Mouse (Mus musculus): ENCODE results near the gene Cfl1. TPM values are rescaled to one million over a fixed set of nuclear protein-coding genes. Genes with fewer than 3 reads are reported as not detected.
A peak's percentile ranks its signal among the peaks of the same experiment; 100 is the strongest.

Cfl1 gene
- polyA plus RNA-seq, 1 experiment from 2014 or later, result 3,575 TPM

DNA sequence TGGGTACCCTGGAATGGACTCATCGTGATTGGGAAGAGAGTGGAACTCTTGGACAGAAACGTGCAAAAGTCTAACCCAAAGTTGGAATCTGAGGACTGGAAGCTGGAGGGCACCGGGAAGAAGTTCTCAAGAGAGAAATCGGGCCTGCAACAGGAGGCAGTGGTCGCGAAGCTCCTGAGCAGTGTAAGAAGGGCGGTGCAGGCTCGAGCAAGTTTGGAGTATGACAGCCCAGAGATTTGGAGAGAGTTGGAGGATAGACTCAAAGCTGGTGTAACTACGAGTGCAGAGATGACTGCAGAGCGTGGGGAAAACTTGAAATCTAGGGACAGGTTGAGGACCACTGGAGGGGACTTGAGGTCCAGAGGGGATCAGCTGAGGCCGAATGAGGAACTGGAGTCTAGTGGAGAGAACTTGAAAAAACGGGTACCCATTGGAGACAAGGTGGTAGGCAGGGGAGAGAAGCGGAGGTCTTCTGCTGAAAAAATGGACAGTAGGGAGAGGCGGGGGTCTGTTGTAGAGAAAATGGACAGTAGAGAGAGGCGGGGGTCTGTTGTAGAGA is 20.9 kb downstream of the Cfl1 start:
- 51% methylated on average over 15 of the region's 15 CpGs for WGBS
- Histone ChIP-seq H3K4me2 (ENCODE audit: low read length) (peak overlapping the region; percentile 91), H3K4me3 (ENCODE audit: low read depth, low read length) (peak overlapping the region; percentile 64), H3K9ac (ENCODE audit: low read depth, low read length) (peak overlapping the region; percentile 63), H3K27me3 (ENCODE audit: control insufficient read depth, insufficient read depth, low read depth, low read length) (no peaks in the 10 kb centered on the region), H3K36me3 (ENCODE audit: control insufficient read depth, insufficient read depth, low read length) (no peaks in the 10 kb centered on the region), H3K4me1 (ENCODE audit: control insufficient read depth, insufficient read depth, low read length) (peaks cover 19% of the 10 kb centered on the region), H3K27ac (ENCODE audit: low read length) (no peak overlapping the region; the same call in 1 of the 2 replicates), H3K9me3 (replicated peaks; ENCODE audit: control insufficient read depth, low read length, poor library complexity, severe bottlenecking) (no peaks in the 10 kb centered on the region)
- no peak for ATAC-seq

DNA sequence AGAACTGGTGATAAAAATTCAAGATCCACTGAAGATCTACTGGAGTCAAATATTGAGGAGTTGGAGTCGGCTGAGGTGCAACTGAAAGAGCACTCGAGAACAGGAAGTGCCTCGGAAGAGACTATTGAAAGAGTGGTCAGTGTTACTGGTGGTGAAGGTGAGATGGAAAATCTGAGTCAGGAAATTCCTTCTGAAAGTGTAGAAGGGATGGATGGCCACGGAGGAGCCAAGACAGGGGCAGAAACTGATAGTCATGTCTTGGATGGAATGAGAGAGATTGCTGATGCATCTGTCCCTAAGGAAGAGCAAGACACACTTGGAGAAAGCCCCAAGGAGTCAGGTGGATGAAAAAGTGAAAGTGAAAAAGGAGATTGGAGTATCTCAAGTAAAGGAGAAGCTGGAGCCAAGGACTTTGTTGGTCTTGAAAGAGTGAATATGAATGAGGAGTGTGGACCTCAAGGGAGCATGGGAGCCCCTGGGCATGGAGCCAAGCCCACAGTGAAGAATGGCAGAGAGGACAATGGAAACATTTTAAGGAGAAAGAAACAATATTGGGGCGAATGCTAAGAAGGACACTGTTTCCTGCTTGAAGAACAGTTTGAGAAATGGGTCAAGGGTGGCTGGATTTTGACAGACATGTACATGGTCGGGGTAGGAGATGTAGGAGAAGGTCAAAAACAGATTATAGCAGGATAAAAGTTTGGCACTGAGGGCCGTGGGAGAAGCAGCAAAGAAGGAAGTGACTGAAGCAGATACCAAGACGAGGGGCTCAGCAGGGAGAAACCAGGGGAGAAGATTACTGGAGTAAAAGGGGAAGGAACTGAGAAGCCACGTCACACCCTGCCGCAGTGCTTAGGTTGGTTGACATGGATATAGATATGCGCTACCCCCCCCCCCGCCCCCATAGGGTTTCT is 22.1 kb downstream of the Cfl1 start:
- Histone ChIP-seq H3K9ac (ENCODE audit: low read depth, low read length) (no peak overlapping the region), H3K4me1 (ENCODE audit: control insufficient read depth, insufficient read depth, low read length) (peaks cover 18% of the 10 kb centered on the region), H3K27me3 (ENCODE audit: control insufficient read depth, insufficient read depth, low read depth, low read length) (no peaks in the 10 kb centered on the region), H3K4me3 (ENCODE audit: low read depth, low read length) (no peak overlapping the region), H3K4me2 (ENCODE audit: low read length) (no peak overlapping the region), H3K36me3 (ENCODE audit: control insufficient read depth, insufficient read depth, low read length) (no peaks in the 10 kb centered on the region), H3K9me3 (replicated peaks; ENCODE audit: control insufficient read depth, low read length, poor library complexity, severe bottlenecking) (no peaks in the 10 kb centered on the region), H3K27ac (ENCODE audit: low read length) (no peak overlapping the region)
- no peak for ATAC-seq
- 82% methylated on average over 12 of the region's 12 CpGs for WGBS

DNA sequence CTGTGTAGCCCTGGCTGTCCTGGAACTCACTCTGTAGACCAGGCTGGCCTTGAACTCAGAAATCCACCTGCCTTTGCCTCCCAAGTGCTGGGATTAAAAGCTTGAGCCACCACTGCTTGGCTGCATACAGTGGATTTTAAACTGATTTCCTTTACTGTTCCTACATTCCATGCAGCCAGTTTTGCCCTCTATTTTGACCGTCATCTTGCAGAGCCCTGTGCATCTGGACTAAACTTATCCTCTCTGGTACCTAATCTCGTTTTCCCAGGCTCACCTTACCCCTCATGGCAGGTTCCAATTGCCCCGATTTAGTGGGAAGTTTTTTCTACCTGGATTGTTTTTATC is 22.7 kb downstream of the Cfl1 start:
- ATAC-seq, result no peak

DNA sequence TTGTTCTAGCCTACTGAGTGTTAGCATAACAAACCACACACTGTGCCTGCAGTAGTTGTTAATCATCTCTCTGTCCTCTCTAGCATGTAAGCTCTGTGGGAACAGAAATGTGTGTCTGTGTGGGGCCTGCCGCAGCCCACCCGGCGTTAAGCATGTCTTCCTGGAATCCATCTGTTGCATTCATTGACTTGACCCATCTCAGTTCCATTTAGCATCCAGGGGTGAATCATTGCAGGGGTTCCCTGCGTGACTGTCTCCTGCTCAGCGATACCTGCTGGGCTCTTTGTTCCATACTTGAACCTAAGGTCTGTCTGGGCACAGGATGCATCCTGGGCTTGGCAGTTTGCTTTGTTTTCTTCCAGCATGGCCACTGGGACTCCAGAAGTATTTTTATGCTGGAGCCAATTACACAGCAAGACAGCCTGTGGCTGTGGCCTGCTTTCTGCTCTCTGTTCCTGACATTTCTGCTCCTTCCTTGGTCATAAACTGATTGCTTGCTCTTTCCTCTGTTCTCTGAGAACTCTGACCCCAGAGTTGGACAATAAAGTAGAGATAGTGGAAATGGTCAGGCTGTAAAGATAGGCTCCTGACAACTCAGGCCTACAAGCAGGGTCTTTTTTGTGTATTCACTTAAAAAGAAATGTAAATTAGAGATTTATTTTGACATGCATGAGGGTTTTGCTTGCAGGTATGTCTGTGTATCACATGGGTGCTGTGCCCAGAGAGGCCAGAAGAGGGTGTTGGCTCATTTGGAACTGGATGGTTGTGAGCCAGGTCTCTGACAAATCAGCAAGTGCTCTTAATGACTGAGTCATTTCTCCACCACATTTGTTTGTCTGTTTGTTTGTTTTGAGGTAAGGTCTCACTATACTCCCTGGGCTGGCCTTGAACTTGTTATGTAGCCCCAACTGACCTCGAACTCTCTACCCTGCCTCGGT is 25.9 kb downstream of the Cfl1 start:
- no peaks in the 10 kb centered on the region for H3K36me3 ChIP-seq (ENCODE audit: control insufficient read depth, insufficient read depth, low read length)
- WGBS, result 79% methylated on average over 7 of the region's 7 CpGs
- no peak overlapping the region for H3K4me3 ChIP-seq (ENCODE audit: low read depth, low read length)
- H3K27ac ChIP-seq (ENCODE audit: low read length), result no peak overlapping the region
- H3K27me3 ChIP-seq (ENCODE audit: control insufficient read depth, insufficient read depth, low read depth, low read length), result no peaks in the 10 kb centered on the region
- peaks cover 5% of the 10 kb centered on the region for H3K4me1 ChIP-seq (ENCODE audit: control insufficient read depth, insufficient read depth, low read length)
- no peaks in the 10 kb centered on the region for H3K9me3 ChIP-seq (replicated peaks; ENCODE audit: control insufficient read depth, low read length, poor library complexity, severe bottlenecking)
- no peak overlapping the region for H3K9ac ChIP-seq (ENCODE audit: low read depth, low read length)
- ATAC-seq, result no peak
- H3K4me2 ChIP-seq (ENCODE audit: low read length), result no peak overlapping the region

More for the DNA sequence above, 22.7 kb downstream of the Cfl1 start:
- H3K4me3 ChIP-seq (ENCODE audit: low read depth, low read length), result no peak overlapping the region
- no peak overlapping the region for H3K4me2 ChIP-seq (ENCODE audit: low read length)
- H3K27me3 ChIP-seq (ENCODE audit: control insufficient read depth, insufficient read depth, low read depth, low read length), result no peaks in the 10 kb centered on the region
- no peaks in the 10 kb centered on the region for H3K36me3 ChIP-seq (ENCODE audit: control insufficient read depth, insufficient read depth, low read length)
- H3K9me3 ChIP-seq (replicated peaks; ENCODE audit: control insufficient read depth, low read length, poor library complexity, severe bottlenecking), result no peaks in the 10 kb centered on the region
- H3K4me1 ChIP-seq (ENCODE audit: control insufficient read depth, insufficient read depth, low read length), result peaks cover 18% of the 10 kb centered on the region
- H3K9ac ChIP-seq (ENCODE audit: low read depth, low read length), result no peak overlapping the region
- no peak overlapping the region for H3K27ac ChIP-seq (ENCODE audit: low read length)
- 81% methylated on average over 3 of the region's 3 CpGs for WGBS

DNA sequence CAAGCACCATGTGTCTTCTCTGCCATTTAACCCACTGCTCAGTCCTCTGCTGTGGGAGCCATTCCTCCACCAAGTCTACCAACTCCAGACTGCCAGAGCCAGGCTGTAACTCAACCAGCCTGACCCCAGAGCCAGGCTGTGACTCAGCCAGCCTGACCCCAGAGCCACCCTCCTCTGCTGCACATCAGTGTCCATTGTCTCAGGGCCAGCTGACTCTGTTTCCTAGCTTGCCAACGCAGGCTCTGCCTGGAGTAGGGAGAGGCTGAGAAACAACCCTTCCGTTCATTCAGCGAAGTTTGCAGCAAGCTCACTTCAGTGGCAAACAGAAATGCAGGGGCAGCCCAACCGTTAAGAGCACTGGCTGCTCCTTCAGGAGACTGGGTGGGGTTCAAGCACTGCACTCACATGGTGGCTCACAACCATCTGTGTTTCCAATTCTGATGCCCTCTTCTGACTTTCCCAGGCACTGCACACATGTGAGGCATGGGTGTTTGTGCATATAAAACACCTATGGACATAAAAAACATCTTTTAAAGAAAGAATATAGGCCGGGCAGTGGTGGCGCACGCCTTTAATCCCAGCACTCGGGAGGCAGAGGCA is 26.8 kb downstream of the Cfl1 start:
- H3K9me3 ChIP-seq (replicated peaks; ENCODE audit: control insufficient read depth, low read length, poor library complexity, severe bottlenecking), result no peaks in the 10 kb centered on the region
- WGBS, result 80% methylated on average over 8 of the region's 8 CpGs
- no peak overlapping the region for H3K9ac ChIP-seq (ENCODE audit: low read depth, low read length)
- ATAC-seq, result no peak
- no peaks in the 10 kb centered on the region for H3K4me1 ChIP-seq (ENCODE audit: control insufficient read depth, insufficient read depth, low read length)
- H3K4me2 ChIP-seq (ENCODE audit: low read length), result no peak overlapping the region
- no peaks in the 10 kb centered on the region for H3K27me3 ChIP-seq (ENCODE audit: control insufficient read depth, insufficient read depth, low read depth, low read length)
- no peak overlapping the region for H3K27ac ChIP-seq (ENCODE audit: low read length)
- no peak overlapping the region for H3K4me3 ChIP-seq (ENCODE audit: low read depth, low read length)
- H3K36me3 ChIP-seq (ENCODE audit: control insufficient read depth, insufficient read depth, low read length), result no peaks in the 10 kb centered on the region

DNA sequence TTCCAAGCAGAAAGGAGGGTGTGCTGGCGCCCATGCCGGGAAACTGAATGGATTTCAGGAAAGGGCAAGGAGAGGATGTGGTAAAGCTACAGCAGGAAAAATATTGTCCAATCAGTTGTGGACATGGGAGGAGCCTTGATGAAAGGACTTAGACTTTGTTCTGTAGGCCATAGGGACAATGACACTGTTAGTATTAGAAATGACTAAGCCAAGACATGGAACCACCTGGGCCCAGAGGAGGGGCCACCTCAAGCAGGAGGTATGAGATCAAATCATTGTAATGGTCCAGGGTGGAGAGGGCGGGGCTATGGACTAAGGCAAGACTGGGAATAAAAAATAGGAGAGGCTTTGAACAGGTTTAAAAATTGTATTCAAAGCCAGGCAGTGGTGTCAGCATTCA is 28.5 kb downstream of the Cfl1 start:
- Histone ChIP-seq H3K4me2 (ENCODE audit: low read length) (no peak overlapping the region), H3K9ac (ENCODE audit: low read depth, low read length) (no peak overlapping the region), H3K4me1 (ENCODE audit: control insufficient read depth, insufficient read depth, low read length) (no peaks in the 10 kb centered on the region), H3K27ac (ENCODE audit: low read length) (no peak overlapping the region), H3K4me3 (ENCODE audit: low read depth, low read length) (no peak overlapping the region), H3K27me3 (ENCODE audit: control insufficient read depth, insufficient read depth, low read depth, low read length) (no peaks in the 10 kb centered on the region), H3K9me3 (replicated peaks; ENCODE audit: control insufficient read depth, low read length, poor library complexity, severe bottlenecking) (no peaks in the 10 kb centered on the region), H3K36me3 (ENCODE audit: control insufficient read depth, insufficient read depth, low read length) (no peaks in the 10 kb centered on the region)
- WGBS, result 90% methylated on average over 3 of the region's 3 CpGs
- ATAC-seq, result no peak

DNA sequence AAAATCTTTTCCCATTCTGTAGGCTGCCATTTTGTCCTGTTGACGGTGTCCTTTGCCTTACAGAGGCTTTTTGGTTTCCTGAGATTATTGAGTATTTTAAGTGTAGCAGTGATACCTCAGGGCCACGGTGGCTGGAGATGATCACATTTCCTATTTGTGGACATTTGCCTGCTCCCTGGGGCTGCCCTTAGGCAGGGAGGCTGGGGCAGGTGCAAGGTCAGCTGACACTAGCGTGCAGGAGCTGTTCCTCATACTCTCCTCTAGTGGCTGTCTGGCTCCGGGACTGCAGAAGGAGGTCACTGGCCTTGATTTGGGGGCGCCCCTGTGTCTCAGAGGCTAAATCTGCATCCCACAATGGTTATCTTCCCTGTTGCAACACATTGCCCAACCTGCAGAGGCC is 34.9 kb downstream of the Cfl1 start:
- H3K9ac ChIP-seq (ENCODE audit: low read depth, low read length), result no peak overlapping the region
- no peaks in the 10 kb centered on the region for H3K36me3 ChIP-seq (ENCODE audit: control insufficient read depth, insufficient read depth, low read length)
- H3K27ac ChIP-seq (ENCODE audit: low read length), result no peak overlapping the region
- peaks cover 7% of the 10 kb centered on the region for H3K4me1 ChIP-seq (ENCODE audit: control insufficient read depth, insufficient read depth, low read length)
- no peaks in the 10 kb centered on the region for H3K9me3 ChIP-seq (replicated peaks; ENCODE audit: control insufficient read depth, low read length, poor library complexity, severe bottlenecking)
- no peak overlapping the region for H3K4me2 ChIP-seq (ENCODE audit: low read length)
- no peak overlapping the region for H3K4me3 ChIP-seq (ENCODE audit: low read depth, low read length)
- 69% methylated on average over 5 of the region's 5 CpGs for WGBS
- no peak for ATAC-seq
- no peaks in the 10 kb centered on the region for H3K27me3 ChIP-seq (ENCODE audit: control insufficient read depth, insufficient read depth, low read depth, low read length)

DNA sequence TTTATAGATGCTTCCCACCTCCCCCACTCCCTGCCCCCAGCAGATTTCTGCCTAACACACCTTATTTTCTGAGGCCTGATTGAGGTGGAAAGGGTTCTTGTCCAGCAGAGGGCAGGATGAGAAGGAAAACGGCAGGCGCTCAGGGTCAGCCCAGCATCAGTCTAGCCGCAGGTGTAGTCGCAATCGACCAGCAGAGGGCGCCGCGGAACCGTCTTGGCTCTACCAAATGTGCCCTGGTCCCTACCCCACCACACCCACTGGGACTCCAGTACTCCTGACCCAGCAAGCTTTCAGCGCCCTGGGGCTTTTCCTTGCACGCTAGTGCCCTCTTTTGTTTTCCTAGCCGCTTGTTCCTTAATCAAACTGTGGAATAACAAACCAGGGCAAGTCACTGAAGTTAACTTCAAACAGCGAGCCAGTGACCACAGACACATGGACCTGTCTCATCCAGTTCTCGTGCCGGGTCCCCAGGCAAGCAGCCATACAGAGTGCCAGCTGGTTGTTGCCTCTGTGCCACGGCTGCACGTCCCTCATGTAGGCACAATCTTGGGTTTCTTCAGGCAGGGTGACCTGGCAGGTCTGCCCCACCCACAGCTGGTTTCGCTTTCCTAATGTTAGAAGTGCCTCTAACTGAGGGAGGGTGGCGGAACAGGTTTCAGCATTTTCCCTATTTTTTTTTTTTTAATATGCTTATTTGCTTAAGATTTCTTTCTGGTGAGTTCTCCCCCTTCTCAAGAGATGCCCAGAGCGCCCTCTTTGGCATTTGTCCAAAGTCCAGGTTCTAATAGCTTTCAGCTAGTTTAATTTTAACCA is 39.3 kb downstream of the Cfl1 start:
- H3K4me3 ChIP-seq (ENCODE audit: low read depth, low read length), result no peak overlapping the region
- peak; percentile 86 for ATAC-seq
- peak overlapping the region; percentile 34 for H3K4me2 ChIP-seq (ENCODE audit: low read length)
- H3K27ac ChIP-seq (ENCODE audit: low read length), result peak overlapping the region; percentile 11; the same call in 1 of the 2 replicates
- 0 out of 2 replicates have a peak overlapping the region, but pooled peaks have one; percentile 24 for H3K9ac ChIP-seq (ENCODE audit: low read depth, low read length)
- H3K4me1 ChIP-seq (ENCODE audit: control insufficient read depth, insufficient read depth, low read length), result peaks cover 10% of the 10 kb centered on the region
- 9% methylated on average over 20 of the region's 20 CpGs for WGBS
- H3K27me3 ChIP-seq (ENCODE audit: control insufficient read depth, insufficient read depth, low read depth, low read length), result no peaks in the 10 kb centered on the region
- no peaks in the 10 kb centered on the region for H3K9me3 ChIP-seq (replicated peaks; ENCODE audit: control insufficient read depth, low read length, poor library complexity, severe bottlenecking)
- no peaks in the 10 kb centered on the region for H3K36me3 ChIP-seq (ENCODE audit: control insufficient read depth, insufficient read depth, low read length)
